Mouse (Mus musculus): Measurements from ENCODE around the gene Slc37a1.

DNA sequence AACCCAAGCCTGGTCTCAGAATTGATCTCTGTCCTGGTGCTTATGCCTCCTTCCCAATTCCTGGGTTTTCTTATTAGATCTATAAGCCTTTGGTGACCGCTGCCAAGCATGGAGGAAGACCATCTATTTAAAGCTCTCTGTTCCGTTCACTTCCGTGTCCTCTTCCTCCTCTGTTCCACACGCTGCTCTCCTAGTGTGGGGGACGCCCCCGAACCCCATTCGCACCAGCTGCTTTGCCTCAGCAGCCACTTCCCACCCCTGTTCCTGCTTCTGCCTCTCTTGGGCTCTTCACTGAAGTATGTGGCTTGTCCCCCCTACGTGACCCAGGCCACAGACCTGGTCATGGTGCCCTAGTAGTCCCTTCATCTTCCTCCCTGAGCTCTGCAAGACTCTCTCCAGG lies 37.6 kb downstream of the Slc37a1 start:
- TF ChIP-seq POLR2A (IDR thresholded peaks at IDR 0.05; ENCODE audit: extremely low read depth, insufficient read depth, low read length) (no peak), CTCF (IDR thresholded peaks at IDR 0.05; ENCODE audit: low read depth, low read length) (no peak)
